Mouse (Mus musculus) C2C12 (cell line): ENCODE results near the gene 1110057P08Rik.

ENCODE experiments used
- CTCF ChIP-seq: IDR thresholded peaks from one replicate; pipeline ENCODE4 v1.5.1; 2011; ENCODE audit not compliant: control insufficient read depth, insufficient read depth, insufficient read length
- MAX ChIP-seq: IDR thresholded peaks from one replicate; pipeline ENCODE4 v1.6.1; 2011; ENCODE audit warnings: mild to moderate bottlenecking, control low read depth
- MYOD1 ChIP-seq: IDR thresholded peaks from one replicate; pipeline ENCODE4 v1.6.1; 2011; ENCODE audit warnings: low read depth; ENCODE audit not compliant: control insufficient read depth, insufficient read length
- USF1 ChIP-seq: IDR thresholded peaks from one replicate; pipeline ENCODE4 v1.6.1; 2011; ENCODE audit warnings: low read depth, mild to moderate bottlenecking, control low read depth, moderate library complexity

- no peak for TF ChIP-seq CTCF
- no peak for TF ChIP-seq MAX
- no peak for TF ChIP-seq MYOD1
- TF ChIP-seq USF1: no peak
Measured at GRCm38 (mm10) chr16:89157652-89158051, 16.9 kb upstream of the 1110057P08Rik start, which contains the start of gene Gm9789.
